Mouse (Mus musculus): ENCODE results near the gene Lypd3. TPM values are rescaled to one million over a fixed set of nuclear protein-coding genes. Genes with fewer than 3 reads are reported as not detected.
"Not testable (repeated sequence)": the region's sequence is repeated elsewhere in the genome, so short reads cannot be mapped to it uniquely, and the experiment has no call there.

The Lypd3 gene
- polyA plus RNA-seq, 1 experiment from 2014 or later: 0.05 TPM

DNA sequence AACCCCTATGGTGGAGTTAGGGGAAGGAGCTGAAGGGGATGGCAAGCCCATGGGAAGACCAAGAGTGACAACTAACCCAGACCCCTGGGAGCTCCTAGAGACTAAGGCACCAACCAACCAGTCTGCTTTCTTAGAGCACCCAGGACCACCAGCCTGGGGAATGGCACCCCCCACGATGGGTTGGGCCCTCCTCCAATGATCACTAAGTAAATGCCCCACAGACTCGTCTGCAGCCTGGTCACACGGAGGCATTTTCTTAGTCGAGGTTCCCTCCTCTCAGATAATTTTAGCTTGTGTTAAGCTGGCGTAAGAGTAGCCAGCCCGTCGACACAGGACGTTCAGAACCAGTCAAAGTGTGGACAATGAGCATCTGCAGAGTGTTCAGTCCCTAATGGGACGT lies 28.6 kb downstream of the Lypd3 start:
- no peaks in the 10 kb centered on the region for H3K4me1 ChIP-seq (ENCODE audit: control insufficient read depth, low read depth, low read length)
- H3K9ac ChIP-seq (ENCODE audit: low read depth, low read length): no peak overlapping the region
- no peak overlapping the region for H3K27ac ChIP-seq (ENCODE audit: low read length)
- ATAC-seq (ENCODE audit: low read depth): no peak
- 63% methylated on average over 9 of the region's 9 CpGs for WGBS (ENCODE audit: insufficient replicate concordance)
- no peaks in the 10 kb centered on the region for H3K36me3 ChIP-seq (ENCODE audit: control insufficient read depth, insufficient read depth)
- H3K27me3 ChIP-seq (ENCODE audit: control insufficient read depth, insufficient read depth, low read depth, low read length): no peaks in the 10 kb centered on the region
- no peaks in the 10 kb centered on the region for H3K9me3 ChIP-seq (replicated peaks; ENCODE audit: control insufficient read depth, low read length)
- H3K4me3 ChIP-seq (ENCODE audit: low read depth, low read length): no peak overlapping the region
- no peak overlapping the region for H3K4me2 ChIP-seq (ENCODE audit: low read depth, low read length)

DNA sequence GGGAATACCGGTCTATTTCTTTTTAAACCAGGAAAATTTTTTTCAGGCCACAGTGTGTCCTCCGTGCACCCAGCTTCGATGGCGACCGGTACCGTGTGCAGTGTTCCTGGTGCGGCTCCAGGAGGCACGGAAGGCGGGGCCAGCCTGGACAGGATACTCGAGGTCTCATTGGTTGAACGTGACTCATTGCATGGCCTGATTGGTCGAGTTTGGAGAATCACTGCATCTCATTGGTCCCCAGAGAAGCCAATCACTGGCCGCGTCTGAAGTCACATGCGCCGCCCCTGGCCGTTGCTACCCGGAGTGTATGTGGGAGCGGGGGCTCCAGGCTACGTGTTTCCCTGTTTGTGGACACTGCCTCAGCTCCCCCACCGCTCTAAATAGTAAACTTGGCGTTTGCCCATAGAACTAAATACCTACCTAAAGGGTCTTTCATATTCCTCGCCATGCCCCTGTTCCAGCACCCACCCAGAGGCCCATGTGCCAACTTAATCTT lies 35.6 kb downstream of the Lypd3 start:
- WGBS (ENCODE audit: insufficient replicate concordance): 77% methylated on average over 23 of the region's 23 CpGs

DNA sequence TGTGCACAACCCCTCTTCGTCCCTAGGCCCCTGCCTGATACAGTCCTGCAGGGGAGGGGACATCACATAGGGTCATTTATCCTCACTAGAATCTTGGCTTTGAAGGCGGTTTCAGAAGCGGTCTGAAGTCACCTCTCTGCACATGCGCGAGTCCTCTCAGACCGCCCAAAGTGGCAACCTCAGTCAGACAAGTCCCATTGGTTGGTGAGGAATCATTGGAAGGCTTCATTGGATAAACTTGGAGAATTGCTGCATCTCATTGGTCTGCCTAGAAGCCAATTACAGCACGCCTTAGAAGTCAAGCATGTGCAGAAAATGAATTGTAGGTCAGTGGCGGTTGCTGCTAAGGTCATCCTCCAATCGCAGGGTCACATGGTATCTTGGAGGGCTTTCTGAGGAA lies 40.2 kb downstream of the Lypd3 start, which contains the start of gene Tex101:
Gene Tex101 (minus strand): TSS at position 101 of the 400 bp plus-strand sequence.
- H3K4me3 ChIP-seq (ENCODE audit: low read depth, low read length): no peak within 1 kb of the TSS
- H3K4me2 ChIP-seq (ENCODE audit: low read depth, low read length): no peak within 1 kb of the TSS
- no peaks in the 10 kb centered on the region for H3K27me3 ChIP-seq (ENCODE audit: control insufficient read depth, insufficient read depth, low read depth, low read length)
- H3K27ac ChIP-seq (ENCODE audit: low read length): no peak within 1 kb of the TSS
- no peak for ATAC-seq (ENCODE audit: low read depth)
- H3K36me3 ChIP-seq (ENCODE audit: control insufficient read depth, insufficient read depth): no peaks in the 10 kb centered on the region
- no peaks in the 10 kb centered on the region for H3K9me3 ChIP-seq (replicated peaks; ENCODE audit: control insufficient read depth, low read length)
- no peak within 1 kb of the TSS for H3K9ac ChIP-seq (ENCODE audit: low read depth, low read length)
- no peaks in the 10 kb centered on the region for H3K4me1 ChIP-seq (ENCODE audit: control insufficient read depth, low read depth, low read length)
- 73% methylated on average over 9 of the region's 9 CpGs for WGBS (ENCODE audit: insufficient replicate concordance)

More for the DNA sequence above, 35.6 kb downstream of the Lypd3 start:
- Histone ChIP-seq H3K4me3 (ENCODE audit: low read depth, low read length) (no peak overlapping the region), H3K9ac (ENCODE audit: low read depth, low read length) (no peak overlapping the region), H3K9me3 (replicated peaks; ENCODE audit: control insufficient read depth, low read length) (no peaks in the 10 kb centered on the region), H3K27me3 (ENCODE audit: control insufficient read depth, insufficient read depth, low read depth, low read length) (no peaks in the 10 kb centered on the region), H3K4me1 (ENCODE audit: control insufficient read depth, low read depth, low read length) (no peaks in the 10 kb centered on the region), H3K4me2 (ENCODE audit: low read depth, low read length) (no peak overlapping the region), H3K36me3 (ENCODE audit: control insufficient read depth, insufficient read depth) (no peaks in the 10 kb centered on the region), H3K27ac (ENCODE audit: low read length) (no peak overlapping the region)
- ATAC-seq (ENCODE audit: low read depth): no peak

DNA sequence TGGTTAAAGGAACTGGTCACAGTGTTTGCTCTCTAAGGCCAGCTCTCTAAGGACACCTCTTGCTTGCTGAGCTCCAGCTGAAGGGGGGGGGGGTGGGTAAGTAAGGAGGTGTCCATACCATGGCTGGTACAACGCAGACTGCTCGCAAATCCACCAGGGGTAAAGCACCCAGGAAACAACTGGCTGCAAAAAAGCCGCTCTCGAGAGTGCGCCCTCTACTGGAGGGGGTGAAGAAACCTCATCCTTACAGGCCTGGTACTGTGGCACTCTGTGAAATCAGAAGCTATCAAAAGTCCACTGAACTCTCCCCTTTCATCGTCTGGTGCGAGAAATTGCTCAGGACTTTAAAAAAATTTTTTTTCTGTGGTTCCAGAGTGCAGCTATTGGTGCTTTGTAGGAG lies 47.8 kb downstream of the Lypd3 start:
- not testable (repeated sequence) for H3K4me2 ChIP-seq (ENCODE audit: low read depth, low read length); H3K4me3 ChIP-seq (ENCODE audit: low read depth, low read length); H3K4me1 ChIP-seq (ENCODE audit: control insufficient read depth, low read depth, low read length); H3K9ac ChIP-seq (ENCODE audit: low read depth, low read length); H3K27ac ChIP-seq (ENCODE audit: low read length); H3K36me3 ChIP-seq (ENCODE audit: control insufficient read depth, insufficient read depth); H3K9me3 ChIP-seq (replicated peaks; ENCODE audit: control insufficient read depth, low read length); H3K27me3 ChIP-seq (ENCODE audit: control insufficient read depth, insufficient read depth, low read depth, low read length); ATAC-seq (ENCODE audit: low read depth)
- 56% methylated on average over 7 of the region's 7 CpGs for WGBS (ENCODE audit: insufficient replicate concordance)

DNA sequence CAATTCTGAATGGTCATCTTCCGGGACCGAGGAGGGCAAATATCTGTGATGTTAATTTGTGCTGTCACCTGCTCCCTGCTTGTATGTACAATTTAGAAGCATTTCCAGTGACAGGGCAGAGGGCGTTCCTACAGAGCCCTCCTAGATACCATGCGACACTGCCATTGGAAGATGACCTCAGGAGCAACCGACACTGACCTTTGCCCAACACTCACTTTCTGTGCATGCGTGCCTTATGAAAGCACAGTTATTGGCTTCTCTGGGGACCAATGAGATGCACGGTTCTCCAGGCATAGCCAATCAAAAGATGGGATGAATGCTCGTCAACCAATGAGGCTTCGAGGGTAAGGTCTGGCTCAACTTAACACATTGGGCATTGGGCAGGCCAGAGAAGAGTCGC lies 51.2 kb downstream of the Lypd3 start:
- not testable (repeated sequence) for H3K27me3 ChIP-seq (ENCODE audit: control insufficient read depth, insufficient read depth, low read depth, low read length); ATAC-seq (ENCODE audit: low read depth); H3K9me3 ChIP-seq (replicated peaks; ENCODE audit: control insufficient read depth, low read length); H3K4me1 ChIP-seq (ENCODE audit: control insufficient read depth, low read depth, low read length); H3K4me3 ChIP-seq (ENCODE audit: low read depth, low read length); H3K4me2 ChIP-seq (ENCODE audit: low read depth, low read length); H3K9ac ChIP-seq (ENCODE audit: low read depth, low read length); H3K27ac ChIP-seq (ENCODE audit: low read length); H3K36me3 ChIP-seq (ENCODE audit: control insufficient read depth, insufficient read depth)
- WGBS (ENCODE audit: insufficient replicate concordance): 78% methylated on average over 10 of the region's 10 CpGs

Other genes starting within 250 kb of the Lypd3 start
- gene Smg9, start 236.9 kb upstream of the Lypd3 start, polyA plus RNA-seq (2015; fragmentation: Nextera tagmentation; extraction: Ambion mirVana): 12.8 and 14.3 TPM in 2 replicates
- gene Irgc1, start 184.3 kb upstream of the Lypd3 start, polyA plus RNA-seq (2015; fragmentation: Nextera tagmentation; extraction: Ambion mirVana): not detected in 2 replicates
- 5.9 and 6.6 TPM in 2 replicates for gene Plaur, start 174.1 kb upstream of the Lypd3 start, polyA plus RNA-seq (2015; fragmentation: Nextera tagmentation; extraction: Ambion mirVana)
- gene Cadm4, start 154.5 kb upstream of the Lypd3 start, polyA plus RNA-seq (2015; fragmentation: Nextera tagmentation; extraction: Ambion mirVana): 0.24 TPM in 1 of 2 replicates, not detected in the other
- gene Zfp428, start 129.5 kb upstream of the Lypd3 start, polyA plus RNA-seq (2015; fragmentation: Nextera tagmentation; extraction: Ambion mirVana): 2.7 and 3.2 TPM in 2 replicates
- not detected in 2 replicates for gene AC161166.1, start 124.1 kb upstream of the Lypd3 start, polyA plus RNA-seq (2015; fragmentation: Nextera tagmentation; extraction: Ambion mirVana)
- gene Irgq, start 105.9 kb upstream of the Lypd3 start, polyA plus RNA-seq (2015; fragmentation: Nextera tagmentation; extraction: Ambion mirVana): 1.1 and 1.3 TPM in 2 replicates
- not detected in 2 replicates for gene Pinlyp, start 90.4 kb upstream of the Lypd3 start, polyA plus RNA-seq (2015; fragmentation: Nextera tagmentation; extraction: Ambion mirVana)
- 35.4 and 40.8 TPM in 2 replicates for gene Xrcc1, start 90.3 kb upstream of the Lypd3 start, polyA plus RNA-seq (2015; fragmentation: Nextera tagmentation; extraction: Ambion mirVana)
- gene Ethe1, start 49.0 kb upstream of the Lypd3 start, polyA plus RNA-seq (2015; fragmentation: Nextera tagmentation; extraction: Ambion mirVana): 26.4 and 26.5 TPM in 2 replicates
- gene Zfp575, start 48.9 kb upstream of the Lypd3 start, polyA plus RNA-seq (2015; fragmentation: Nextera tagmentation; extraction: Ambion mirVana): 0.25 and 0.30 TPM in 2 replicates
- 0.08 and 0.18 TPM in 2 replicates for gene Phldb3, start 25.8 kb upstream of the Lypd3 start, polyA plus RNA-seq (2015; fragmentation: Nextera tagmentation; extraction: Ambion mirVana)
- not detected in 2 replicates for gene Tex101, start 40.1 kb downstream of the Lypd3 start, polyA plus RNA-seq (2015; fragmentation: Nextera tagmentation; extraction: Ambion mirVana)
- gene BC049730, start 72.7 kb downstream of the Lypd3 start, polyA plus RNA-seq (2015; fragmentation: Nextera tagmentation; extraction: Ambion mirVana): not detected in 2 replicates
- not detected in 2 replicates for gene Gm4763, start 90.4 kb downstream of the Lypd3 start, polyA plus RNA-seq (2015; fragmentation: Nextera tagmentation; extraction: Ambion mirVana)
- gene Cd177, start 123.8 kb downstream of the Lypd3 start, polyA plus RNA-seq (2015; fragmentation: Nextera tagmentation; extraction: Ambion mirVana): 13.6 and 18.1 TPM in 2 replicates
- gene Ceacam10, start 140.7 kb downstream of the Lypd3 start, polyA plus RNA-seq (2015; fragmentation: Nextera tagmentation; extraction: Ambion mirVana): 3.1 and 3.5 TPM in 2 replicates
- gene Gm9844, start 225.7 kb downstream of the Lypd3 start, polyA plus RNA-seq (2015; fragmentation: Nextera tagmentation; extraction: Ambion mirVana): 1.2 and 1.4 TPM in 2 replicates
- gene Lypd4, start 233.4 kb downstream of the Lypd3 start, polyA plus RNA-seq (2015; fragmentation: Nextera tagmentation; extraction: Ambion mirVana): not detected in 2 replicates
- gene Dmrtc2, start 233.5 kb downstream of the Lypd3 start, polyA plus RNA-seq (2015; fragmentation: Nextera tagmentation; extraction: Ambion mirVana): not detected in 2 replicates
- gene Rps19, start 247.8 kb downstream of the Lypd3 start, polyA plus RNA-seq (2015; fragmentation: Nextera tagmentation; extraction: Ambion mirVana): 1,002 and 1,147 TPM in 2 replicates